Mouse (Mus musculus) neural tube, embryonic 14.5 days (tissue): ENCODE results near the gene Znhit1. TPM values are rescaled to one million over a fixed set of nuclear protein-coding genes. Genes with fewer than 3 reads are reported as not detected.
A peak's percentile ranks its signal among the peaks of the same experiment; 100 is the strongest.

Source experiments
- ATAC-seq: fragments of 200-750 bp; cut with Nextera tagmentation; 2 replicates; pipeline ENCODE4 v1.8.0; 2017; ENCODE audit warnings: low read depth, mild to moderate bottlenecking, moderate TSS enrichment, moderate library complexity
- H3K27ac ChIP-seq: fragments of 300-500 bp; sonication (generic); 2 replicates; pipeline ENCODE4 v1.5.1; 2014; ENCODE audit warnings: low read depth, mild to moderate bottlenecking, control low read depth, low read length, moderate library complexity, mixed read lengths
- H3K27me3 ChIP-seq: fragments of 300-500 bp; sonication (generic); 2 replicates; pipeline ENCODE4 v1.6.1; 2014; ENCODE audit warnings: low read length; ENCODE audit not compliant: control insufficient read depth, insufficient read depth
- H3K36me3 ChIP-seq: fragments of 300-500 bp; sonication (generic); 2 replicates; pipeline ENCODE4 v1.6.1; 2014; ENCODE audit warnings: low read length, mixed read lengths; ENCODE audit not compliant: control insufficient read depth, insufficient read depth
- H3K4me1 ChIP-seq: fragments of 300-500 bp; sonication (generic); 2 replicates; pipeline ENCODE4 v1.6.1; 2014; ENCODE audit warnings: low read length; ENCODE audit not compliant: control insufficient read depth, insufficient read depth
- H3K4me2 ChIP-seq: fragments of 300-500 bp; sonication (generic); 2 replicates; pipeline ENCODE4 v1.6.1; 2014; ENCODE audit warnings: mild to moderate bottlenecking, low read depth, low read length, control low read depth
- H3K4me3 ChIP-seq: fragments of 300-500 bp; sonication (generic); 2 replicates; pipeline ENCODE4 v1.5.1; 2014; ENCODE audit warnings: low read depth, low read length, control low read depth, mixed read lengths
- H3K9ac ChIP-seq: fragments of 300-500 bp; sonication (generic); replicated peaks from 2 replicates; pipeline ENCODE4 v1.6.1; 2014; ENCODE audit warnings: low read depth, mild to moderate bottlenecking, control low read depth, low read length, mixed read lengths
- H3K9me3 ChIP-seq: fragments of 300-500 bp; sonication (generic); 2 replicates; pipeline ENCODE4 v1.6.1; 2016; ENCODE audit warnings: low read length; ENCODE audit not compliant: control insufficient read depth
- WGBS: fragments of 180-500 bp; shearing (Covaris S2); extraction: QIAGEN DNeasy Blood & Tissue Kit; methylation state at CpG from one replicate; pipeline ENCODE4 v1.1.7; 2014; 5-methylcytosine and 5-hydroxymethylcytosine counted together
- polyA plus RNA-seq: library from polyadenylated mRNA; unstranded; fragments of >200 nt; fragmentation: Nextera tagmentation; extraction: Ambion mirVana; gene quantifications from 2 replicates; pipeline ENCODE4 v1.2.1, GENCODE M21; 2014

The Znhit1 gene
- polyA plus RNA-seq, 1 experiment from 2014 or later: 138 TPM

GRCm38 (mm10) chr5:137028561-137029272 lies 40.9 kb upstream of the Znhit1 start:
- H3K4me3 ChIP-seq: peak overlapping the region; percentile 46; the same call in 1 of the 2 replicates
- H3K9ac ChIP-seq: no peak overlapping the region
- H3K27me3 ChIP-seq: peaks cover 48% of the 10 kb centered on the region
- ATAC-seq: no peak
- no peaks in the 10 kb centered on the region for H3K36me3 ChIP-seq
- peak overlapping the region; percentile 100 for H3K4me2 ChIP-seq
- H3K9me3 ChIP-seq: no peaks in the 10 kb centered on the region
- H3K4me1 ChIP-seq: peaks cover 18% of the 10 kb centered on the region
- H3K27ac ChIP-seq: no peak overlapping the region
- 4% methylated on average over 25 of the region's 29 CpGs for WGBS

GRCm38 (mm10) chr5:137026092-137026491 lies 38.3 kb upstream of the Znhit1 start, which contains the start of gene Vgf:
Gene Vgf, plus strand, starts transcription at chr5:137026392.
- Histone ChIP-seq H3K9me3 (no peaks in the 10 kb centered on the region), H3K27ac (no peak within 1 kb of the TSS), H3K4me3 (0 out of 2 replicates have a peak within 1 kb of the TSS, but pooled peaks have one; percentile 13), H3K4me1 (peaks cover 8% of the 10 kb centered on the region), H3K36me3 (no peaks in the 10 kb centered on the region), H3K9ac (no peak within 1 kb of the TSS), H3K4me2 (no peak within 1 kb of the TSS), H3K27me3 (peaks cover 40% of the 10 kb centered on the region)
- ATAC-seq: no peak
- WGBS: 24% methylated on average over 4 of the region's 4 CpGs

GRCm38 (mm10) chr5:137025132-137025531 lies 37.3 kb upstream of the Znhit1 start:
- Histone ChIP-seq H3K36me3 (no peaks in the 10 kb centered on the region), H3K4me3 (0 out of 2 replicates have a peak overlapping the region, but pooled peaks have one; percentile 13), H3K27me3 (peaks cover 32% of the 10 kb centered on the region), H3K4me2 (no peak overlapping the region), H3K9ac (no peak overlapping the region), H3K27ac (no peak overlapping the region), H3K4me1 (no peaks in the 10 kb centered on the region), H3K9me3 (no peaks in the 10 kb centered on the region)
- ATAC-seq: no peak; the same call in 1 of the 2 replicates
- under 1% methylated on average over 23 of the region's 23 CpGs for WGBS

- 54% methylated on average over 3 of the region's 3 CpGs for WGBS
- ATAC-seq: no peak
- H3K27me3 ChIP-seq: peaks cover 30% of the 10 kb centered on the region
- no peak overlapping the region for H3K27ac ChIP-seq
- H3K9ac ChIP-seq: no peak overlapping the region
- no peak overlapping the region for H3K4me3 ChIP-seq
- H3K4me1 ChIP-seq: no peaks in the 10 kb centered on the region
- H3K4me2 ChIP-seq: no peak overlapping the region
- H3K36me3 ChIP-seq: no peaks in the 10 kb centered on the region
- no peaks in the 10 kb centered on the region for H3K9me3 ChIP-seq
These were observed 36.5 kb upstream of the Znhit1 start for GRCm38 (mm10) chr5:137024318-137024717.

- H3K4me3 ChIP-seq: no peak overlapping the region
- no peaks in the 10 kb centered on the region for H3K4me1 ChIP-seq
- WGBS: 97% methylated on average over 3 of the region's 3 CpGs
- no peak for ATAC-seq
- H3K27ac ChIP-seq: no peak overlapping the region
- no peaks in the 10 kb centered on the region for H3K27me3 ChIP-seq
- no peak overlapping the region for H3K4me2 ChIP-seq
- H3K9ac ChIP-seq: no peak overlapping the region
- H3K36me3 ChIP-seq: no peaks in the 10 kb centered on the region
- H3K9me3 ChIP-seq: no peaks in the 10 kb centered on the region
These were observed 28.1 kb upstream of the Znhit1 start for GRCm38 (mm10) chr5:137015913-137016312.

- 64% methylated on average over 15 of the region's 15 CpGs for WGBS
- ATAC-seq: no peak
- no peak overlapping the region for H3K27ac ChIP-seq
These were observed 24.7 kb upstream of the Znhit1 start for GRCm38 (mm10) chr5:137012401-137012950.

GRCm38 (mm10) chr5:137009988-137010387 lies 22.2 kb upstream of the Znhit1 start:
- Histone ChIP-seq H3K27me3 (no peaks in the 10 kb centered on the region), H3K36me3 (no peaks in the 10 kb centered on the region), H3K27ac (no peak overlapping the region), H3K9me3 (no peaks in the 10 kb centered on the region), H3K4me1 (no peaks in the 10 kb centered on the region), H3K4me2 (no peak overlapping the region), H3K9ac (no peak overlapping the region), H3K4me3 (no peak overlapping the region)
- WGBS: 20% methylated on average over 3 of the region's 3 CpGs
- ATAC-seq: no peak

More at GRCm38 (mm10) chr5:137012401-137012950, 24.7 kb upstream of the Znhit1 start:
- Histone ChIP-seq H3K4me1 (no peaks in the 10 kb centered on the region), H3K9me3 (no peaks in the 10 kb centered on the region), H3K4me2 (no peak overlapping the region), H3K27me3 (no peaks in the 10 kb centered on the region), H3K9ac (no peak overlapping the region), H3K36me3 (no peaks in the 10 kb centered on the region), H3K4me3 (no peak overlapping the region)

GRCm38 (mm10) chr5:137007276-137007675 lies 19.5 kb upstream of the Znhit1 start:
- no peak for ATAC-seq
- Histone ChIP-seq H3K36me3 (no peaks in the 10 kb centered on the region), H3K9ac (no peak overlapping the region), H3K4me2 (no peak overlapping the region), H3K27me3 (no peaks in the 10 kb centered on the region), H3K9me3 (no peaks in the 10 kb centered on the region), H3K4me1 (no peaks in the 10 kb centered on the region), H3K27ac (no peak overlapping the region), H3K4me3 (no peak overlapping the region)
- WGBS: 66% methylated on average over 8 of the region's 8 CpGs

GRCm38 (mm10) chr5:137000612-137001011 lies 12.8 kb upstream of the Znhit1 start:
- Histone ChIP-seq H3K4me2 (no peak overlapping the region), H3K9ac (no peak overlapping the region), H3K27ac (no peak overlapping the region), H3K4me3 (no peak overlapping the region), H3K9me3 (no peaks in the 10 kb centered on the region), H3K4me1 (no peaks in the 10 kb centered on the region), H3K27me3 (no peaks in the 10 kb centered on the region), H3K36me3 (no peaks in the 10 kb centered on the region)
- WGBS: 95% methylated on average over 2 of the region's 2 CpGs
- ATAC-seq: no peak
